Mouse (Mus musculus): Measurements from ENCODE around the gene Kifc1. TPM values are rescaled to one million over a fixed set of nuclear protein-coding genes. Genes with fewer than 3 reads are reported as not detected.
"Not testable (repeated sequence)": the region's sequence is repeated elsewhere in the genome, so short reads cannot be mapped to it uniquely, and the experiment has no call there.

The Kifc1 gene
- total RNA-seq, 2 experiments from 2014 or later: 1.9 to 2.1 TPM

- DNase-seq (ENCODE audit: extremely low spot score in 1 of 2, low spot score in 1 of 2): not testable (repeated sequence)
Measured at GRCm38 (mm10) chr17:33903911-33904651, 13.6 kb upstream of the Kifc1 start.

- no peak for DNase-seq (ENCODE audit: extremely low spot score in 1 of 2, low spot score in 1 of 2)
Measured at GRCm38 (mm10) chr17:33902491-33902890, 12.0 kb upstream of the Kifc1 start.

GRCm38 (mm10) chr17:33902079-33902478 is 11.6 kb upstream of the Kifc1 start:
- no peak for DNase-seq (ENCODE audit: extremely low spot score in 1 of 2, low spot score in 1 of 2)

GRCm38 (mm10) chr17:33901653-33902052 is 11.2 kb upstream of the Kifc1 start:
- no peak for DNase-seq (ENCODE audit: extremely low spot score in 1 of 2, low spot score in 1 of 2)

- DNase-seq (ENCODE audit: extremely low spot score in 1 of 2, low spot score in 1 of 2): no peak
Measured at GRCm38 (mm10) chr17:33900989-33901314, 10.5 kb upstream of the Kifc1 start.

- DNase-seq (ENCODE audit: extremely low spot score in 1 of 2, low spot score in 1 of 2): no peak
Measured at GRCm38 (mm10) chr17:33900281-33900988, 10.0 kb upstream of the Kifc1 start.

GRCm38 (mm10) chr17:33899642-33900041 is 9.2 kb upstream of the Kifc1 start:
- no peak for DNase-seq (ENCODE audit: extremely low spot score in 1 of 2, low spot score in 1 of 2)

- not testable (repeated sequence) for DNase-seq (ENCODE audit: extremely low spot score in 1 of 2, low spot score in 1 of 2)
Measured at GRCm38 (mm10) chr17:33898193-33898592, 7.7 kb upstream of the Kifc1 start.

- DNase-seq (ENCODE audit: extremely low spot score in 1 of 2, low spot score in 1 of 2): no peak
Measured at GRCm38 (mm10) chr17:33897114-33897794, 6.8 kb upstream of the Kifc1 start.

GRCm38 (mm10) chr17:33893011-33893410 is 2.5 kb upstream of the Kifc1 start:
- DNase-seq (ENCODE audit: extremely low spot score in 1 of 2, low spot score in 1 of 2): not testable (repeated sequence)

- DNase-seq (ENCODE audit: extremely low spot score in 1 of 2, low spot score in 1 of 2): no peak
Measured at GRCm38 (mm10) chr17:33892429-33892828, 2.0 kb upstream of the Kifc1 start.

GRCm38 (mm10) chr17:33891892-33892291 is 1.4 kb upstream of the Kifc1 start:
- not testable (repeated sequence) for DNase-seq (ENCODE audit: extremely low spot score in 1 of 2, low spot score in 1 of 2)

GRCm38 (mm10) chr17:33891357-33891756 is 896 bp upstream of the Kifc1 start:
- DNase-seq (ENCODE audit: extremely low spot score in 1 of 2, low spot score in 1 of 2): no peak

GRCm38 (mm10) chr17:33889941-33890532 is 424 bp downstream of the Kifc1 start:
- not testable (repeated sequence) for DNase-seq (ENCODE audit: extremely low spot score in 1 of 2, low spot score in 1 of 2)

GRCm38 (mm10) chr17:33888230-33888629 is 2.2 kb downstream of the Kifc1 start:
- DNase-seq (ENCODE audit: extremely low spot score in 1 of 2, low spot score in 1 of 2): not testable (repeated sequence)

GRCm38 (mm10) chr17:33887802-33888201 is 2.7 kb downstream of the Kifc1 start:
- not testable (repeated sequence) for DNase-seq (ENCODE audit: extremely low spot score in 1 of 2, low spot score in 1 of 2)

- not testable (repeated sequence) for DNase-seq (ENCODE audit: extremely low spot score in 1 of 2, low spot score in 1 of 2)
Measured at GRCm38 (mm10) chr17:33884320-33884719, 6.1 kb downstream of the Kifc1 start.

- DNase-seq (ENCODE audit: extremely low spot score in 1 of 2, low spot score in 1 of 2): not testable (repeated sequence)
Measured at GRCm38 (mm10) chr17:33875797-33876196, 14.7 kb downstream of the Kifc1 start.

GRCm38 (mm10) chr17:33874411-33874810 is 16.1 kb downstream of the Kifc1 start:
- DNase-seq (ENCODE audit: extremely low spot score in 1 of 2, low spot score in 1 of 2): no peak

GRCm38 (mm10) chr17:33873537-33873936 is 16.9 kb downstream of the Kifc1 start, which contains the start of gene Gm7029:
Gm7029 (plus strand) TSS chr17:33873837.
- not testable (repeated sequence) for DNase-seq (ENCODE audit: extremely low spot score in 1 of 2, low spot score in 1 of 2)

All from layer of hippocampus, postnatal 25 days (tissue).